Mouse (Mus musculus) heart, adult 18-20 months (tissue): ENCODE measurements around the gene Gm3448. TPM values are rescaled to one million over a fixed set of nuclear protein-coding genes. Genes with fewer than 3 reads are reported as not detected.
"Not testable (repeated sequence)": the region's sequence is repeated elsewhere in the genome, so short reads cannot be mapped to it uniquely, and the experiment has no call there.

ENCODE experiments used
- DNase-seq, 2 experiments: peaks; one replicate each; pipeline ENCODE4 v3.0.0; 2021 to 2022; ENCODE audit warnings: mixed read lengths in 1 of 2
- total RNA-seq, 2 experiments: library from RNA; stranded (reverse); gene quantifications; 2 replicates each; pipeline ENCODE4 v1.2.3; 2021

Gene Gm3448
- total RNA-seq, 2 experiments from 2014 or later: 0.74 to 1.7 TPM

- not testable (repeated sequence) for DNase-seq
Measured at GRCm38 (mm10) chr17:15031414-15031813, 9.9 kb downstream of the Gm3448 start.

GRCm38 (mm10) chr17:15025513-15025912 lies 15.8 kb downstream of the Gm3448 start:
- DNase-seq: not testable (repeated sequence)

GRCm38 (mm10) chr17:15024502-15025193 lies 16.7 kb downstream of the Gm3448 start:
- DNase-seq: not testable (repeated sequence)

GRCm38 (mm10) chr17:15023878-15024492 lies 17.4 kb downstream of the Gm3448 start:
- not testable (repeated sequence) for DNase-seq

- DNase-seq: peak; percentile 26 to 67
Measured at GRCm38 (mm10) chr17:15021503-15022220, 19.7 kb downstream of the Gm3448 start.

GRCm38 (mm10) chr17:15009706-15010413 lies 31.5 kb downstream of the Gm3448 start, which contains the start of gene Gm3435:
Gm3435 (plus strand) TSS chr17:15010176.
- not testable (repeated sequence) for DNase-seq

- DNase-seq: not testable (repeated sequence)
Measured at GRCm38 (mm10) chr17:15009088-15009487, 32.2 kb downstream of the Gm3448 start.

- not testable (repeated sequence) for DNase-seq
Measured at GRCm38 (mm10) chr17:15000047-15000446, 41.3 kb downstream of the Gm3448 start.

GRCm38 (mm10) chr17:14994140-14994539 lies 47.2 kb downstream of the Gm3448 start:
- DNase-seq: not testable (repeated sequence)

GRCm38 (mm10) chr17:14993139-14993832 lies 48.1 kb downstream of the Gm3448 start:
- not testable (repeated sequence) for DNase-seq

- not testable (repeated sequence) for DNase-seq
Measured at GRCm38 (mm10) chr17:14992522-14993138, 48.7 kb downstream of the Gm3448 start.

- DNase-seq: peak; percentile 1 to 17
Measured at GRCm38 (mm10) chr17:14990116-14990702, 51.1 kb downstream of the Gm3448 start.

GRCm38 (mm10) chr17:14978362-14979038 lies 62.8 kb downstream of the Gm3448 start, which contains the start of the genes 9030025P20Rik and Gm3417:
9030025P20Rik (plus strand) TSS chr17:14978468.
Gm3417 (minus strand) TSS chr17:14978790.
- DNase-seq: not testable (repeated sequence)

- not testable (repeated sequence) for DNase-seq
Measured at GRCm38 (mm10) chr17:14977718-14978361, 63.5 kb downstream of the Gm3448 start.

GRCm38 (mm10) chr17:14968373-14968913 lies 72.9 kb downstream of the Gm3448 start:
- DNase-seq: not testable (repeated sequence)

GRCm38 (mm10) chr17:14961557-14962154 lies 79.7 kb downstream of the Gm3448 start:
- DNase-seq: not testable (repeated sequence)

GRCm38 (mm10) chr17:14960951-14961556 lies 80.3 kb downstream of the Gm3448 start, which contains the start of gene Phf10:
Phf10 (minus strand) TSS chr17:14961273.
- DNase-seq: peak; percentile 44 to 59

GRCm38 (mm10) chr17:14960520-14960919 lies 80.8 kb downstream of the Gm3448 start:
- DNase-seq: peak; percentile 11 to 36
